Comparison of ENCODE assay signal across 8 mouse cellular contexts in genomic region chr10:82622671-82623552, GRCm38 (mm10). TPM values are rescaled to one million over a fixed set of nuclear protein-coding genes. Genes with fewer than 3 reads are reported as not detected.
A peak's percentile ranks its signal among the peaks of the same experiment; 100 is the strongest.
DNase-seq lines count a peak whose midpoint lies in the region; ATAC-seq lines count a peak whose summit lies in the region.

TSS of gene 1190007I07Rik (minus strand) at chr10:82623228.

- peak within 1 kb of the TSS; percentile 61 for H3K4me2 ChIP-seq in hindbrain, embryonic 12.5 days (replicated peaks)

- no peaks in the 10 kb centered on the region for H3K9me3 ChIP-seq in hindbrain, embryonic 12.5 days (replicated peaks)

- no peaks in the 10 kb centered on the region for H3K27me3 ChIP-seq in hindbrain, embryonic 12.5 days

- H3K9ac ChIP-seq in hindbrain, embryonic 12.5 days = peak within 1 kb of the TSS; percentile 72

- H3K4me1 ChIP-seq in hindbrain, embryonic 12.5 days = peaks cover 8% of the 10 kb centered on the region

- 0% methylated on average over 55 of the region's 61 CpGs for WGBS in hindbrain, embryonic 12.5 days

- peak within 1 kb of the TSS; percentile 85 for H3K27ac ChIP-seq in hindbrain, embryonic 12.5 days

- 0 out of 2 replicates have a peak, but pooled peaks cover 4% of the 10 kb centered on the region for H3K36me3 ChIP-seq in hindbrain, embryonic 12.5 days

- H3K4me3 ChIP-seq in hindbrain, embryonic 12.5 days = peak within 1 kb of the TSS; percentile 60

- ATAC-seq in hindbrain, embryonic 12.5 days (ENCODE audit: low FRiP score) = peak; percentile 90

- peak; percentile 91 for DNase-seq in NIH3T3 (ENCODE audit: low read depth)
- peak; percentile 96 to 97 for DNase-seq in cerebellum, postnatal 10 days
- DNase-seq in frontal cortex, postnatal 10 days (ENCODE audit: low spot score in 2 of 2) = peak; percentile 73 to 86
- DNase-seq in layer of hippocampus, postnatal 14 days (ENCODE audit: low spot score in 2 of 2) = peak; percentile 87 to 89
- peak; percentile 93 for DNase-seq in lung, postnatal 14 days
- peak; percentile 92 for DNase-seq in retina, adult 2 months (ENCODE audit: low read depth, low spot score)
- DNase-seq in thymus, postnatal 36 days = peak; percentile 86

RNA-seq across cellular contexts. Expression of gene 1190007I07Rik, which starts in this region (rescaled TPM):
- polyA plus RNA-seq in hindbrain, embryonic 12.5 days (2016; fragmentation: Nextera tagmentation; extraction: Ambion mirVana) = 31.0 and 31.2 TPM in 2 replicates
- total RNA-seq in layer of hippocampus, postnatal 14 days (2021) = 10 to 100 TPM; 17.0 to 20.8 TPM

Comparison
In these comparisons a context has a peak if more than half of its experiments do, and no peak if none do; other contexts are left out.
1. Peak in every context shown above with its lines: DNase-seq, ATAC-seq, H3K4me3 ChIP-seq and H3K27ac ChIP-seq.